Mouse (Mus musculus) layer of hippocampus, postnatal 36 days (tissue): ENCODE measurements around the gene Bmp10. TPM values are rescaled to one million over a fixed set of nuclear protein-coding genes. Genes with fewer than 3 reads are reported as not detected.
"Not testable (repeated sequence)": the region's sequence is repeated elsewhere in the genome, so short reads cannot be mapped to it uniquely, and the experiment has no call there.

Source experiments
- DNase-seq, 2 experiments: peaks; one replicate each; pipeline ENCODE4 v3.0.0; 2022
- total RNA-seq, 2 experiments: library from RNA; stranded (reverse); gene quantifications; 2 replicates each; pipeline ENCODE4 v1.2.3; 2021

Bmp10 gene
- total RNA-seq, 2 experiments from 2014 or later = not detected

DNA sequence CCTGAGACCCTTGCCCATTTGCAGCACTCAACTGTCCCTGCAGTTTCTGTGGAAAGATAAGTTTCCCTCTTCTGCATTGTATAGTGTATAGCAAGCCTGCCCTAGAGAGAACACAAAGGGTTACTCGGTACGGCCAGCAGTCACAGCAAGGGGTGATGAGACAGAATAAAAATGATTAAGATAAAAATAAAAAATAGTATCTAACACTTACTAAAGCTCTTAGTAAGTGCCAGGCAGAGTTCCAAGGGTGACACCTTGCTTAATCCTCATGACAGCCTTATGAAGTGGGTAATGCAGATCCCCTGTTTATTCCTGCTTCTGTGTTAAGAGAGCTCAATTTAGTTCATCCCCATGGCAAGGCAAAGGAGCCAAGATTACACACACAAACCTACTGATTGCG lies 20.7 kb downstream of the Bmp10 start:
- no peak for DNase-seq

DNA sequence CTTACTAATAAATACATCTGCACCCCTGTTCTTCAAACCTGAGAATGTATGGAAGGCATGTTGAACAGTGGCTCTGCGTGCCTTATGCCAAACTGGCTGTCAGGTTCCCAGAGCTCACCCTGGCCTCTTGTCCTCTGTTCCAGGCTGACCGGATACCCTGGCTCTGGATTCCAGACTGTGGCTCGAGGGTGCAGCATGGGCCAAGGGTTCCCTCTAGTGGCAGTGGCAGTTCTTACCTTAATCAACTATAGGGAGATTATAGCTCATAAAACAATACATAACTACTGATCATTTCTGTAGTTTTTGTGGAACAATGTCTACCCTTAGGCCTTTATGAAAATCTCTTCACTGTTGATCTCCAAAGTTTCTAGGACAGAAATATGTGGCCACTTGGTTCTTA lies 22.2 kb downstream of the Bmp10 start:
- DNase-seq = peak; percentile 13 to 32

DNA sequence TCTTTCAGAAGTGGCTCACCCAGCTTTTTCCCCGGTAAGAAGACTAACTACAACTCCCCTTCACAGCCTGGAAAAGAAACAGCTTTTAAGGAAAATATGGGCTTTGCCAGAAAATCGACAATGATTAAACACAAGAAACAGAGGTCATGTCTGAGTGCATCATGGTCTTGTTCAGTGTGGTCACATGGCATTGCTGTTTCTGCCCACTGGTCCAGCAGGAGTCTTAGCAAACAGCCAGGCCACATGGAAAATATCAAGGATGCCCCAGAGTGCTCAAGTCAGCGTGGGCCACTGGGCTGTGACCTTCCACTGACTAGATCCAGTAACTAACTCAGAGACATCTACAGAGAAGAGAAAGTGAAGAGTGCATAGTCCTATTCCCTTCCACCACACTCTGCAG lies 23.0 kb downstream of the Bmp10 start:
- no peak for DNase-seq

DNA sequence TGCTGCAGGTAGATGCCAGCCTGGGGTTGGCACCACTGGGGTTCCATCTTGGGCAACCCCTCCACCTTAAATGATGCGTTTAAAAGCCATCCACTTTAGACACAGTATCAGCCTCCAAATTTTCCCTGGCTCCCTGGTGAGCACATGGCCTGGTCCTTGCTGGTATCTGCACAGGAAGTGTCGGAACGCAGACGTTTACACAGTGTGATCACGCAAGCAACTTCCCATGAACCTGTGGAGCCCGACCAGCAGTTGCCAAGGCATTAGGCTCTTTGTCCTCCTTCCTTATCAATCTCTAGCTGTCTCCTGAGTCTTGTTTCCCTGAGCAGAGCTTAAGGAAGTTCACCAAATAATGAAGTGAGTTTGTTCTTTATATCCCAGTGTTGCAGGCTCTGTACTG lies 26.7 kb downstream of the Bmp10 start:
- no peak for DNase-seq

DNA sequence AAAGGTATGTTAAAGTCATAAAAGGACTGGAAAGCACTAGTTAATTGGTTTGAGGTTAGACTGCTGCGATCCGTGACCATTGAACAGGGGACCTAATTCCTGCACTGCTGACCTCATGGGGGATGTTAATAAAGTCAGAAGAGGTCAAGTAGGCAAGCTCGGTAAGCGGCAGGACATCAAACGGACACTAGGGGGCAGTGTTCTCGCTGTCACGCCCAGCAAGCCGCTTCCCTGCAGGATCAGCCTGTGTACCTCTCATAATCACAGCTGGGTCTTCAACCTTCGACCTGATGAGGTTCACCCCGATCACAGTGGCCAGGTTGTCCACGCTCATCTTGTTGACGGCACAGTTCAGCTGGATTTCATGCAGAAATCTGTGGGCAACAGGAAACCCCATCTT lies 37.4 kb downstream of the Bmp10 start:
- peak; percentile 42 to 58 for DNase-seq

DNA sequence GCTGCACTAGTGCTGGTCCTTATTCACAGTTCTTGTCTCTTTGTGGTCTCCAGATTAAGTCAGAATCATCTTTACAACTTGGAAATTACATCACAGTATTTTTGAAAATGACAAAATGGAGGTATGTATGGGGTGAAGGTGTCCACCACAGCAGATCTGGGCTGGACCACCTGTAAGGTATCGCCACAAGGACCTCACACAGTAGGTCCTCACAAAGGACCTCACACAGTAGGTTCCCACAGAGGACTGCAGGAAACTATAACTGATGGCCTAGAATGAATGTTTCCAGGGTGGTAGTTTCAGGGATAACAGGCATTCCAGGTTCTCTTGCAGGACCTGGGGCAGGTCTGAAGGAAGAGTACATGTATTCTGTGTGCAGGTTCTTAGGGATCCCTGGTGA lies 38.6 kb downstream of the Bmp10 start:
- no peak for DNase-seq

DNA sequence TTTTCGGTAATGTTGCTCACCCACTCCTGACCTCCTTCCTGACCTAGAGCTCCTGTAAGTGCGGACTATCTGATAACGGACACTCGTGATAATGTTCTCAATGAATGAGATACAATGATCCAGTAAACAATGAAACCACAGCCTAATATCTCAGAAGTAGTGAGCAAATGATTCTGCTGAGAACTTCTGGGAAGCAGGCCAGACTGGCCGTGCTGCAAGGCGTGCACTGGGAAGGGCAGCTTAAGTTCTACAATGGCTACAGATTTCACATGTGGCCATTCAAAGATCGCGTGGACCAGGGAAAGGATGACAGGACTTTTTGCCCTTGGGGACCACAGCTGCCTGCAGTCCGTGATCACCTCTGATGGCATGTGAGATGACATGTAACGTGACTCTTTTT lies 39.6 kb downstream of the Bmp10 start:
- DNase-seq = no peak

DNA sequence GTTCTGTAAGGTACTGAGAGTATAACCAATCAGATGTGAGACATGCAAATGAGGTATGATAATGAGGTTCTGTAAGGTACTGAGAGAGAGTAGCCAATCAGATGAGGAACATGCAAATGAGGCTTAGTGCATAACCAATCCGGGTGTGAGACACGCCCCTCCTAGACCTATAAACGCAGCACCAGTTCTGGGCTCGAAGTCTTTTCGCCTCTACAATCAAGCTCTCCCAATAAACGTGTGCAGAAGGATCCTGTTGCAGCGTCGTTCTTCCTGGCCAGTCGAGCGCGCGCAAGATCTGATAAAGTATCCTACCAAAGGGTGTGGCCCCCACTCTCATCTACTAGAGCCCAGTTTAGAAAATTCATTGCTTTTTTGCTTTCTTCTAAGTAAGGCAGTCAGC lies 41.3 kb downstream of the Bmp10 start:
- DNase-seq = not testable (repeated sequence)

DNA sequence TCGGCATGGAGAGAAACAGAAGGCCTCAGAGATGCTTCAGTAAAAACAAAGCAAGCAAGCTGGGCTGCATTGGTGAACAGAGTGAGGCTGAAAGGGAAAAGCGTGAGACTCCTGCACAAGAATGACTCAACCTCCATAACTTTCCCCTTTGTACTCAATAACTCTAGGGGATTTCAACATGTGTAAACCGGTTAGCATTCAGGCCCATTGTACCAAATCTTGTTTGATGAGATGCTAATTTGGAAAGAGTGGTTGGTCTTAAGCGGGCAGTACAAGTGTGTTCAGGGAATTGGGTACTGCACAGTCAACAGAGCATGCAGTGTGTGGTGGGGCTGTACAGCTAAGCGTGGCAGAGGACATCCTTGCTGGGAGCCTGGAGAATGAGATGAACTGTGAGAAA lies 46.4 kb downstream of the Bmp10 start:
- DNase-seq = no peak

DNA sequence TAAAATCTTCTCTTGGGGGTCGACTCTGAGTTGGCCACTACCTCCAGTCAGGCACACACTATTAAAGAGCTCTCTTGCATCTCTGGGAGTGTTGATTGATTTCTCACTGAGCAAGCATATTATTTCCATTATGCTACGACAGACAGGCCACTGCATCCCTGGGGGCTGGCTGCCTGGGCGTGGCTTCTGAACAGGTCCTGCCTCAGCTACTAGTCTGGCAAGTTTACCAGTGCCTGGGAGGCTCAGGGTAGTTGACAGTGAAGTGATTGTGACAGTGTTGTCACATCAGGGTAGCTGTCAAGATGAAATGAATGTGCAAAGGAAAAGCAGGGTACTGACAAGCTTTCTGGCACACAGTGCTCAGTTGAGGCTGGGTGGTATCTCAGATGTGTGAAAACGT lies 50.1 kb downstream of the Bmp10 start:
- no peak for DNase-seq

DNA sequence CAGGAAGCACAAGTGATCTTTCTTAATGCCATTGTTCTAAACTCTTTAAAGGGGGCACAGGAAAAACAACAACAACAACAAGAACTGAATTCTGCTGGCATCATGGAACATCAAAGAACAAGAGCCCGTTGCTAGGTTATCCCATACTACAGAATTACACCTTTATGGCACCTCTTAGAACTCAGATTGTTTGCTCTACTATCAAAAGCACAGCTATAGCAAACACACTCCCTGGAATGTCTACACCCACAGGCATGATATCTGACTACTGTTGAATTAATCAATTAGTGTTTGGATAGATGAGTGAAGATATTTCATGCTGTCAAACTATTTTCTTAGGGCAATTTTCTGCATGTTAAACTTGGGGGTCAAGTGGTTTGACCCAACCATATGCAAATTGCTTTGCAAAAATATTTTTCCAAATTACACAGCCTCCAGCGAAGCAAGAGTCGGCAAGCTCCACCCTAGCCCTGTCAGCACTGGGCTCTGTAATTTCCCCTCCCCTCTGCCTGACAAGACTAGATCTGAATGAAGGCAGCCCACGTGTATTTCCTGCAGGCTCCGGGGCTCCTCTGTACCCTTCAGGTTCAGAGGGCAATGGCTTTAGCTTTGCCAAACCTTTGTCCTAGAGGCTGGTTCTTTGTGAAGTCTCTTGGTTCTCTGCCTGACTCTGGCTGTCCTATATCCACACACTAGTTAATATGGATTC lies 50.7 kb downstream of the Bmp10 start:
- no peak for DNase-seq

DNA sequence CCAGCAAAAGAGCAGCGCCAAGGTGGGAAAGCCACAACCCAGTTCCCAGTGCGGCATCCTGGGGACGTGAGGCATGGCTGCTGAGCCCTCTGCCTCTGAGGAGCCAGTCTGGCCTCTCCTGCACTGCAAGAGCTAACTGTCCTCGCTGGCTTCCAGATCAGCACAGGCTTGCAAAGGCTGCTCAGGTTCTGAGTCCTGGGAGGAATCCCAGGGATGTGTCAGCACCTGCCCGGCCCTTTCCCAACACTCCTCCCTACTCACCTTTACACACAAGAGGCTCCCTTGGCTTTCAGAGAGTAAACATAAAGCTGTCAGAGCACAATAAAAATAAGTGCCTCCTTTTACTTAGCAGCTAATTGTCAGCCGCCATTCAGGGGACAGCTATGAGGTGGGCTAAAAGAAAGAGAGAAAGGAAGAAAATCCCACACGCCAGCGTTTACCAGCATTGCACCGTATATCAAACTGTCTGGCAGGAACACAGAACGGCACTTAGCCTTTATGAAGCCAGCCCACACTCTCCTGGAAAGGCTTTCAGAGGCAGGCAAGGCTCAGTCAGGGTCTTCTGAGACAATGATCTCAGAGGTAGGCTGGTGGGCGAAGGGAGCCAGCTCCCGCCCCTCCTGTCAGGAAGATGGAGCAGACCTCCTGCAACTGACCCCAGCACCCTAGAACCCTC lies 54.6 kb downstream of the Bmp10 start:
- DNase-seq = no peak

DNA sequence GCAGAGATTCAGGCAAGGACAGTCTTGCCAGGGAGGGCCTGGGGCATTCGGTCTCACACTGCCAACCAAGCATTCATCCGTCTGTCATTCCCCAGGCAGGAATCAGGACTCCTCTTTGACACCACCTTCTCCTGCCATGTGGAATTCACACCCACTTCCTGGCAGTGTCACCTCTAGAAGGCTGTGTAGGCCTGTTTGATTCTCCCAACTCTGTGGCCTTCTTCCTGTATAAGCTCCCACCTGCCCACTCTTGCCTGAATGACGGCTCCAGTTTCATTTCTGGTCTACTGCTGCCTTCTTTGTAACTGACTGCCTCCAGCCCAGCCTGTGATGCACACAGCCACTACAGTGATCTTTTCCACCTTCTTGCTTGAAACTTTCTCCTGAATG lies 55.1 kb downstream of the Bmp10 start:
- no peak for DNase-seq

DNA sequence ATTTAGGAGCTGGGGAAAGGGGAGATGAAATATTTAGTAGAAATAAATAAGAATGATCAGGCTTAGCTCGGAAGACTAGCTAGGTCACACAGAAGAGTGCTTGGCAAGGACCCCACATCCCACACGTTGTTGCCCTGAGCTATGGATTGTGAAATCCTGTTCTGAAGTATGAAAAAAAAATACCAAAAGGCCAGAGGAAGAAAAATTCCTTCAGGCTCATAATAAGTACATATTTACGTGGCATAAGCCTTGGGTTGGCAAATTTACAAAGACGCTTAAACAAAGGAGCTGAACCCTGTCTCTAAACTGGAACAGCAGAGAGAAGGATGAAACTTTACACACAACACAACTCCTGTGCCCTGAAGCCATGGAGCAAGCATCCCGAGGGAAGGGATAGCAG lies 56.0 kb downstream of the Bmp10 start:
- DNase-seq = no peak

Other genes with a start within 250 kb of the Bmp10 start
- 10 to 100 TPM in 1 of 2 experiments, 1 to 10 TPM in 1; 9.0 to 10.2 TPM for gene Antxr1, start 93.2 kb upstream of the Bmp10 start, total RNA-seq
- not detected for gene Gkn1, start 78.1 kb upstream of the Bmp10 start, total RNA-seq
- not detected for gene Gkn2, start 55.6 kb upstream of the Bmp10 start, total RNA-seq
- 1 to 10 TPM; 1.1 to 3.5 TPM for gene Gkn3, start 40.1 kb upstream of the Bmp10 start, total RNA-seq
- 1 to 10 TPM; 2.7 to 2.9 TPM for gene Arhgap25, start 104.3 kb downstream of the Bmp10 start, total RNA-seq
- under 1 TPM in 1 of 2 experiments, not detected in 1; 0.25 TPM for gene Prokr1, start 161.7 kb downstream of the Bmp10 start, total RNA-seq
- gene Aplf, start 243.2 kb downstream of the Bmp10 start, total RNA-seq = 1 to 10 TPM; 6.2 to 6.5 TPM